Mouse (Mus musculus) liver, embryonic 16.5 days (tissue): ENCODE results near the gene Nlrp10. TPM values are rescaled to one million over a fixed set of nuclear protein-coding genes. Genes with fewer than 3 reads are reported as not detected.

Source experiments
- ATAC-seq: fragments of 200-750 bp; cut with Nextera tagmentation; 2 replicates; pipeline ENCODE4 v1.8.0; 2017; ENCODE audit warnings: low read depth, mild to moderate bottlenecking, moderate number of reproducible peaks, moderate library complexity
- H3K27ac ChIP-seq: fragments of 300-500 bp; sonication (generic); 2 replicates; pipeline ENCODE4 v1.5.1; 2014; ENCODE audit warnings: mild to moderate bottlenecking, low read length
- H3K27me3 ChIP-seq: fragments of 300-500 bp; sonication (generic); 2 replicates; pipeline ENCODE4 v1.6.1; 2014; ENCODE audit warnings: low read depth, low read length, mixed read lengths; ENCODE audit not compliant: control insufficient read depth, insufficient read depth
- H3K36me3 ChIP-seq: fragments of 300-500 bp; sonication (generic); 2 replicates; pipeline ENCODE4 v1.6.1; 2014; ENCODE audit warnings: mild to moderate bottlenecking; ENCODE audit not compliant: control insufficient read depth, insufficient read depth
- H3K4me1 ChIP-seq: fragments of 300-500 bp; sonication (generic); 2 replicates; pipeline ENCODE4 v1.6.1; 2014; ENCODE audit warnings: low read depth, low read length, mixed read lengths; ENCODE audit not compliant: control insufficient read depth
- H3K4me2 ChIP-seq: fragments of 300-500 bp; sonication (generic); 2 replicates; pipeline ENCODE4 v1.6.1; 2014; ENCODE audit warnings: low read depth, low read length, mixed read lengths
- H3K4me3 ChIP-seq: fragments of 300-500 bp; sonication (generic); 2 replicates; pipeline ENCODE4 v1.5.1; 2014; ENCODE audit warnings: low read depth, mild to moderate bottlenecking, low read length
- H3K9ac ChIP-seq: fragments of 300-500 bp; sonication (generic); 2 replicates; pipeline ENCODE4 v1.6.1; 2014; ENCODE audit warnings: low read depth, low read length
- H3K9me3 ChIP-seq: fragments of 300-500 bp; sonication (generic); replicated peaks from 2 replicates; pipeline ENCODE4 v1.6.1; 2016; ENCODE audit warnings: low read length; ENCODE audit not compliant: control insufficient read depth
- WGBS: fragments of 180-500 bp; shearing (Covaris S2); extraction: QIAGEN DNeasy Blood & Tissue Kit; methylation state at CpG from one replicate; pipeline ENCODE4 v1.1.7; 2014; ENCODE audit not compliant: insufficient replicate concordance; 5-methylcytosine and 5-hydroxymethylcytosine counted together
- polyA plus RNA-seq: library from polyadenylated mRNA; unstranded; fragments of >200 nt; fragmentation: Nextera tagmentation; extraction: Ambion mirVana; gene quantifications from 2 replicates; pipeline ENCODE4 v1.2.1, GENCODE M21; 2015

The Nlrp10 gene
- polyA plus RNA-seq, 1 experiment from 2014 or later: 0.04 TPM

DNA sequence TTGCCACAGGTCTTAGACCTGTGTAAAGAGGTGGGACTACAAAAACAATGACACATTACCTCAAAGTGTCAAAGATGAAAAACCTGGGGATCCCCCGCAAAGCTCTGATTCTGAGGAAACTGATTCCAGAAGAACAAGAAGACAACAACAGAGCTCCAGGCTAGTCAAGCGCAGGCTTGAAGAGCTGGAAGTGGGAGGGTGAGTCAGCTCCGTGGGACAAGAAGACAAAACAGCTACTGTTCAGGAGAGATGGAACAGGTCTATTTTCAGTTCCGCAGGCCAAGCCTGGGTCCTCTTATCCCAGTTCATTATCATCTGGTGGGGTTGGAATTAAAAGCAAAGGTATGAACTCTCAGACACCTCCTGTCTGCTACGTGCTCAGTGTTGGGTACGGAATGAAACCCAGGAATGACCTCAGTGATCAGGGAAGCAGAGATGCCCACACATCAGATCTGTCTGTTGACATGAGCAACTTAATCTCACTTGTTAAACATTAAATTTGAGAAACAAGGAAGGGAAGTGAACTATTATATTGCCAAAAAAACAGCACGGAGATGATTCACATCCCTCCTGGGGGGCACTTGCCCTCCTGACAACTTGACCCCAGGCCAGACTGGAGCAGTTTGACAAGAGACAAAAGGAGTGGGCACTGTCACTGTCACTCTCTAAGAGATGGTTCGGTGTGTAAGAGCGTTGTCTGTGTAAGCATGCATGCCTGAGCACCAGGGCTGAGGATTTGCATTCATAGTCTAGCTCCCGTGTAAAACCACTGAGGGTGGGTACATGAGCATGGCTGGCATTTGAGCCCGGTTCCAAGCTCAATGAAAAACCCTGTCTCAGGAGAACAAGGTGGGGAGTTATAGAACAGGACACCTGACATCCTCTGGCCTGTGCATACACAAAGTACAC, 1.4 kb downstream of the Nlrp10 start:
- Histone ChIP-seq H3K27ac (no peak overlapping the region), H3K4me1 (no peaks in the 10 kb centered on the region)

DNA sequence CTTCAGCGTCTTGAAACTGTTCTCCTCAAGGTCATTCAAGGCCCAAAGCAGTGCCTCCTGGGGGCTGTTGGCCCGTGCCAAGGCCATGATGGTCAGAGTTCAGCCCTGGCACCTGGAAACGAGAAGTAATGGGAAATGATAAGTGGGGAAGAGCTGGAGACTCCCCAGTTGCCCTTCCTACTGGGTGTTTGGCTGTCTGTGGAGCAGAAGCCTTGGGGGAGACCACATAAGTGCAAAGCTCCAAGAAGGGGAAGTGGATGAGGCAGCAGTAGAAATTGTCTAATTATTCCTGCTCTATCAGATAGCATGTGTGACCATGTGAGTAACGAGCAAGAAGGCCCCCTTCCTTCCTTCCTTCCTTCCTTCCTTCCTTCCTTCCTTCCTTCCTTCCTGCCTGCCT, 2.9 kb downstream of the Nlrp10 start:
- Histone ChIP-seq H3K36me3 (no peaks in the 10 kb centered on the region), H3K27me3 (no peaks in the 10 kb centered on the region), H3K27ac (no peak overlapping the region), H3K4me3 (no peak overlapping the region), H3K9me3 (no peaks in the 10 kb centered on the region), H3K4me2 (no peak overlapping the region), H3K9ac (no peak overlapping the region), H3K4me1 (no peaks in the 10 kb centered on the region)
- ATAC-seq: no peak
- 40% methylated on average over 4 of the region's 4 CpGs for WGBS

More for the DNA sequence above, 1.4 kb downstream of the Nlrp10 start:
- no peak overlapping the region for H3K9ac ChIP-seq
- no peaks in the 10 kb centered on the region for H3K27me3 ChIP-seq
- H3K36me3 ChIP-seq: no peaks in the 10 kb centered on the region
- ATAC-seq: no peak
- H3K4me2 ChIP-seq: no peak overlapping the region
- 63% methylated on average over 11 of the region's 11 CpGs for WGBS
- H3K9me3 ChIP-seq: no peaks in the 10 kb centered on the region; the same call in 1 of the 2 replicates
- H3K4me3 ChIP-seq: no peak overlapping the region

DNA sequence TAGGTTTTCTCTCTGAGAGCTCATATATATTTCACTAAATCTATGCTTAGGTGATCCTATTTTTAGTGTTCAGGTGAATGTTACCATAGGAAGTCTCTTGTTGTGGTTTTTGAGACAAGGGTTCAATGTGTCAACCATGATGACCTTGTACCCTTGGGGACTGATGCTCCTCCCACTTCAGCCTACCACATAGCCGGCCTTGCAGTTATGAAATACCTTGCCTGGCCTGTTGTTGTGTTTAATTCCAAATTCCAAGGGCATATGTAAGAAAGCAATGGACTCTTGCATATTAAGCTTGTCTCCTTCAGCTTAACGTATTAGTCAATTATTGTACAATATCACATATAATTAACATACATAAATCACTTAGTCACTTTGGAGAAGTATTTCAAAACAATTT, 26.0 kb downstream of the Nlrp10 start:
- Histone ChIP-seq H3K27me3 (no peaks in the 10 kb centered on the region), H3K4me1 (no peaks in the 10 kb centered on the region), H3K9ac (no peak overlapping the region), H3K9me3 (no peaks in the 10 kb centered on the region), H3K4me2 (no peak overlapping the region), H3K27ac (no peak overlapping the region), H3K36me3 (no peaks in the 10 kb centered on the region), H3K4me3 (no peak overlapping the region)
- no peak for ATAC-seq
- 49% methylated on average over 2 of the region's 2 CpGs for WGBS

DNA sequence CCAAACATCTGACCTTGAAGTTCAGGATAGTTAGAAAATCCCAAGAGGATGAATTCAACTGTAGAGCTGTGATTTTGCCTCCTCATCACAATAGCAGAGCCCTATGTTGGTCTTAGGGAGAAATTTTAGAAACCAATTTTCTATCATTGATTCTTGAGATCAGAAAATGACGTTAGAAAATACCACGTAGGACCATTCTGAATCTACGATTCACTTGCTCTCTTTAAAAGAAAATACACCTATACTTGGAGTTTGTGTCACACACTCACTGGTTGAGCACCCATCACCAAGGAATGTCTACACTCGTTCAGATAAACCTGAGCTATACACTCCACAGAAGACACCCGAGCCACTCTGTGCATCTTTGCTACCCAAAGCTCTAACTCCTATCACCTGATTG, 35.7 kb downstream of the Nlrp10 start, which contains the start of gene Olfr519:
TSS of gene Olfr519 (minus strand) at position 101 of the 400 bp plus-strand sequence.
- no peaks in the 10 kb centered on the region for H3K36me3 ChIP-seq
- no peaks in the 10 kb centered on the region for H3K27me3 ChIP-seq
- 58% methylated on average over 5 of the region's 5 CpGs for WGBS
- ATAC-seq: no peak
- H3K4me2 ChIP-seq: no peak within 1 kb of the TSS
- no peak within 1 kb of the TSS for H3K4me3 ChIP-seq
- H3K9me3 ChIP-seq: no peaks in the 10 kb centered on the region
- H3K27ac ChIP-seq: no peak within 1 kb of the TSS
- no peak within 1 kb of the TSS for H3K9ac ChIP-seq
- no peaks in the 10 kb centered on the region for H3K4me1 ChIP-seq

DNA sequence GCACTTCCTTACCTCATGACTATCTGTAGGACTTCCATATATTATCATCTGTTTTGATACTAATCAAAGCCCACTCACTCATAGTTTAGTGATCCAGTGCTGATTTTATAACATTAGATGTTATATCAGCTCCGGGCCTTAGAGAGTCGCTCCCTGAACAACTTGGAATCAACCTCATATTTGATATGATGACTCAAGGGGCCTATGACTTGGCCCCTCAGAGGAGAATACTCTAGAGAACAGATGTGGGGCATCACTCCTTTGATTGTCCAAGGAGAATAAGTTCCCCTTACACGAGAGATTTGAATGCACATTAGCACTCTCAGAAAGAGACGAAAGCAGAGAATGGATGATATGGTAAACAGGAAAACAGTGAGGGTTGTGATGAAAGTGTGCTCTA, 45.1 kb downstream of the Nlrp10 start, which contains the start of gene Olfr518:
TSS of gene Olfr518 (minus strand) at position 101 of the 400 bp plus-strand sequence.
- no peak for ATAC-seq
- no peak within 1 kb of the TSS for H3K27ac ChIP-seq
- no peak within 1 kb of the TSS for H3K4me3 ChIP-seq
- H3K4me1 ChIP-seq: no peaks in the 10 kb centered on the region
- no peaks in the 10 kb centered on the region for H3K36me3 ChIP-seq
- no peak within 1 kb of the TSS for H3K9ac ChIP-seq
- WGBS: 55% methylated on average over 4 of the region's 4 CpGs
- H3K27me3 ChIP-seq: no peaks in the 10 kb centered on the region
- no peaks in the 10 kb centered on the region for H3K9me3 ChIP-seq
- no peak within 1 kb of the TSS for H3K4me2 ChIP-seq

DNA sequence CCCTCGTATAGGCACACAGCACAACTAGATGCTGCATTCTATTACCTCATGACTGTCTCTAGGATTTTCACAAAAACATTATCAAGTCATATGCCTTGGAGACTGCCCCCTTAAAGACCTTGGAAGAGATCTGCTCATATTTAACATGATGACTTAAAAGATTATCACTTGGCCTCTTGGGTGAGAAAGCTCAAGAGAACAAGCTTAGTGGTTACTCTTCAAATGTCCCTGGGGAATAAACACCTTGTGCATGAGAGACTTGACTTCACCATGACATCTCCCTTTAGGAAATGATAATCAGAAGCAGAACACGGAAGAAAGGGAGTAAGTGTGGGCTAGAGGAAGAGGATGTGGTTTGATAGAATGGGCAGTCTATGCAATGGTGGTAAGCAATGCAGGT, 57.7 kb downstream of the Nlrp10 start, which contains the start of gene Olfr517:
TSS of gene Olfr517 (minus strand) at position 101 of the 400 bp plus-strand sequence.
- H3K4me2 ChIP-seq: no peak within 1 kb of the TSS
- WGBS: 33% methylated on average over 2 of the region's 2 CpGs
- H3K36me3 ChIP-seq: no peaks in the 10 kb centered on the region
- H3K9me3 ChIP-seq: no peaks in the 10 kb centered on the region
- no peaks in the 10 kb centered on the region for H3K4me1 ChIP-seq
- H3K4me3 ChIP-seq: no peak within 1 kb of the TSS
- H3K27me3 ChIP-seq: no peaks in the 10 kb centered on the region
- ATAC-seq: no peak
- H3K27ac ChIP-seq: no peak within 1 kb of the TSS
- H3K9ac ChIP-seq: no peak within 1 kb of the TSS

Other genes with a start within 250 kb of the Nlrp10 start
- not detected in 2 replicates for gene Olfr512, start 216.9 kb downstream of the Nlrp10 start, polyA plus RNA-seq
- not detected in 2 replicates for gene Olfr513, start 179.2 kb downstream of the Nlrp10 start, polyA plus RNA-seq
- gene Olfr514, start 104.2 kb downstream of the Nlrp10 start, polyA plus RNA-seq: not detected in 2 replicates
- gene Olfr516, start 79.6 kb downstream of the Nlrp10 start, polyA plus RNA-seq: not detected in 2 replicates
- gene Olfr517, start 57.8 kb downstream of the Nlrp10 start, polyA plus RNA-seq: not detected in 2 replicates
- not detected in 2 replicates for gene Olfr518, start 45.2 kb downstream of the Nlrp10 start, polyA plus RNA-seq
- gene Olfr519, start 35.8 kb downstream of the Nlrp10 start, polyA plus RNA-seq: not detected in 2 replicates
- 28.0 and 29.1 TPM in 2 replicates for gene Eif3f, start 4.2 kb upstream of the Nlrp10 start, polyA plus RNA-seq
- gene Tub, start 20.2 kb upstream of the Nlrp10 start, polyA plus RNA-seq: 0.05 and 0.11 TPM in 2 replicates
- gene Ric3, start 153.2 kb upstream of the Nlrp10 start, polyA plus RNA-seq: 0.25 and 0.47 TPM in 2 replicates
- 1.0 and 1.1 TPM in 2 replicates for gene Lmo1, start 245.0 kb upstream of the Nlrp10 start, polyA plus RNA-seq